Mouse (Mus musculus) cerebellum, adult 9-10 months (tissue): Measurements from ENCODE around the gene Olfr1336.
"Not testable (repeated sequence)": the region's sequence is repeated elsewhere in the genome, so short reads cannot be mapped to it uniquely, and the experiment has no call there.

ENCODE experiments used
- DNase-seq: peaks from one replicate; pipeline ENCODE4 v3.0.0; 2022

Gene Olfr1336

GRCm38 (mm10) chr7:6455868-6456267 lies at the start of gene Olfr1336:
Olfr1336 (plus strand) TSS chr7:6456168.
- no peak for DNase-seq

- DNase-seq: no peak
These were observed 45.9 kb upstream of the Olfr1336 start, which contains the start of gene Gm20715 for GRCm38 (mm10) chr7:6410043-6410442. Gm20715 (plus strand) TSS chr7:6410277.

GRCm38 (mm10) chr7:6414626-6415441 lies 41.1 kb upstream of the Olfr1336 start:
- DNase-seq: no peak

GRCm38 (mm10) chr7:6415442-6415787 lies 40.6 kb upstream of the Olfr1336 start:
- DNase-seq: no peak

GRCm38 (mm10) chr7:6419894-6420293 lies 36.1 kb upstream of the Olfr1336 start:
- DNase-seq: no peak

GRCm38 (mm10) chr7:6429381-6429780 lies 26.6 kb upstream of the Olfr1336 start:
- DNase-seq: no peak

GRCm38 (mm10) chr7:6430342-6430741 lies 25.6 kb upstream of the Olfr1336 start:
- DNase-seq: no peak

- DNase-seq: no peak
These were observed 17.6 kb upstream of the Olfr1336 start, which contains the start of gene Olfr1344 for GRCm38 (mm10) chr7:6438388-6438787. Olfr1344 (plus strand) TSS chr7:6438688.

- DNase-seq: no peak
These were observed 14.8 kb upstream of the Olfr1336 start for GRCm38 (mm10) chr7:6441173-6441572.

GRCm38 (mm10) chr7:6447771-6448170 lies 8.2 kb upstream of the Olfr1336 start:
- no peak for DNase-seq

- no peak for DNase-seq
These were observed 431 bp downstream of the Olfr1336 start for GRCm38 (mm10) chr7:6456399-6456798.

- DNase-seq: no peak
These were observed 11.0 kb downstream of the Olfr1336 start, which contains the start of gene Olfr1346 for GRCm38 (mm10) chr7:6466951-6467350. Olfr1346 (plus strand) TSS chr7:6467101.

- DNase-seq: not testable (repeated sequence)
These were observed 21.7 kb downstream of the Olfr1336 start for GRCm38 (mm10) chr7:6477633-6478032.

GRCm38 (mm10) chr7:6486841-6487240 lies 30.9 kb downstream of the Olfr1336 start, which contains the start of gene Olfr5:
Olfr5 (minus strand) TSS chr7:6486941.
- DNase-seq: no peak

GRCm38 (mm10) chr7:6499655-6500054 lies 43.7 kb downstream of the Olfr1336 start, which contains the start of gene Olfr1347:
Olfr1347 (minus strand) TSS chr7:6499755.
- no peak for DNase-seq

GRCm38 (mm10) chr7:6508648-6509047 lies 52.7 kb downstream of the Olfr1336 start, which contains the start of gene Olfr1348:
Olfr1348 (minus strand) TSS chr7:6508748.
- DNase-seq: no peak
